Mouse (Mus musculus): ENCODE measurements around the gene Rbm8a.
A peak's percentile ranks its signal among the peaks of the same experiment; 100 is the strongest.

Rbm8a gene

GRCm38 (mm10) chr3:96629729-96630600, at the start of gene Rbm8a:
Gene Rbm8a (plus strand): TSS chr3:96629933.
- DNase-seq (ENCODE audit: low spot score in 2 of 2): peak; percentile 94 to 95

- no peak for DNase-seq (ENCODE audit: low spot score in 2 of 2)
Observed at GRCm38 (mm10) chr3:96581141-96581540, 48.6 kb upstream of the Rbm8a start.

- no peak for DNase-seq (ENCODE audit: low spot score in 2 of 2)
Observed at GRCm38 (mm10) chr3:96581771-96582515, 47.8 kb upstream of the Rbm8a start.

- DNase-seq (ENCODE audit: low spot score in 2 of 2): no peak
Observed at GRCm38 (mm10) chr3:96583386-96583785, 46.3 kb upstream of the Rbm8a start.

DNA sequence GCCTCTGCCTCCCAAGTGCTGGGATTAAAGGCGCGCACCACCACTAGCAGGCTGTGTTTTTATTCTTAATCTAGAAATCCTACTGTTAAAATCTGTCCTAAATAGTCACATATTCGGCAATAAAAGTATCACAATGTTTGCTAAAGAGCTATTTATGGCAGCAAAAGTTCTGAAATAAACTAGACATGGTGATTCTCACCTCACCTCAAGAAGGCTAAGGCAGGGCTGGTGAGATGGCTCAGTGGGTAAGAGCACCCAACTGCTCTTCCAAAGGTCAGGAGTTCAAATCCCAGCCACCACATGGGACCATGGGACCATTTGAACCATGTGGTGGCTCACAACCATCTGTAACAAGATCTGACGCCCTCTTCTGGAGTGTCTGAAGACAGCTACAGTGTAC, 39.1 kb upstream of the Rbm8a start:
- DNase-seq (ENCODE audit: low spot score in 2 of 2): no peak

GRCm38 (mm10) chr3:96593374-96593773, 36.4 kb upstream of the Rbm8a start:
- no peak for DNase-seq (ENCODE audit: low spot score in 2 of 2)

- DNase-seq (ENCODE audit: low spot score in 2 of 2): peak; percentile 92 to 94
Observed at GRCm38 (mm10) chr3:96593790-96594560, 35.8 kb upstream of the Rbm8a start, which contains the start of gene Polr3gl. Gene Polr3gl (minus strand): TSS chr3:96594181.

DNA sequence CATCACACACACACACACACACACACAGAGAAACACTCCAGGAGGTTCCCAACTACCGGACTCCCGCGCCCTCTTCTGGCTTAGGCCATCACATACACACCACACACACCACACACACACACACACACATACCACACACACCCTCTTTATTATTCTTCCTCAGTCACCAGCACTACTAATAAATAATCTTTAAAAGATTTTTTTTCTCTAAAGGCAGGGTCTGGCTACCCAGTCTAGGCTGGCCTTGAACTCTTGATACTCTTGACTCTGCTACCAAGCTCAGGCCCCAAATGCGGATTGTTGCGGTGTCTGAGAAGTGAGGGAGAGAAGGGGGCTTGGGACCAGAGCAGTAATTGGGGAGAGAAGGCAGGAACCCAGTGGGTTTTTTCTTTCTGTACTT, 34.9 kb upstream of the Rbm8a start:
- DNase-seq (ENCODE audit: low spot score in 2 of 2): no peak

DNA sequence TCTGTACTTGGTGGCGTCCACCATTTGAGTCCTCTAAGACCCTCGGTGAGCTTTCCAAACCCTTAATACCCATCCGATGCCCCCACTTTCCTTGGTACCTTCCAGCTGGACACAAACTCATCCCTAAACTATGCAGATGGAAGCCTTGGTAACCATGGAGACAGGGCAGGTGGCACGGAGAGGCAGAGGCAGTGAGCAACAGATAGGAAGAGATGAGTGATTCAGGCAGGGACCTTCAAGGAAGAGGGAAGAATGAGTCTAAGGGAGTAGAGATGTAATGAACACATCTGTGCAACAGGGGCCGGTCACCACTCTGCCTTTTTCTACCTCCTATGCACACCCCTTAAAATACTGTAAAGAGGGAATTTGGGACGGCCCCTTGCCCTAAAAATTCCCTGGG, 34.1 kb upstream of the Rbm8a start:
- DNase-seq (ENCODE audit: low spot score in 2 of 2): no peak

GRCm38 (mm10) chr3:96596228-96596707, 33.5 kb upstream of the Rbm8a start, which contains the start of gene Ankrd34a:
Gene Ankrd34a (plus strand): TSS chr3:96596636.
- DNase-seq (ENCODE audit: low spot score in 2 of 2): no peak

DNA sequence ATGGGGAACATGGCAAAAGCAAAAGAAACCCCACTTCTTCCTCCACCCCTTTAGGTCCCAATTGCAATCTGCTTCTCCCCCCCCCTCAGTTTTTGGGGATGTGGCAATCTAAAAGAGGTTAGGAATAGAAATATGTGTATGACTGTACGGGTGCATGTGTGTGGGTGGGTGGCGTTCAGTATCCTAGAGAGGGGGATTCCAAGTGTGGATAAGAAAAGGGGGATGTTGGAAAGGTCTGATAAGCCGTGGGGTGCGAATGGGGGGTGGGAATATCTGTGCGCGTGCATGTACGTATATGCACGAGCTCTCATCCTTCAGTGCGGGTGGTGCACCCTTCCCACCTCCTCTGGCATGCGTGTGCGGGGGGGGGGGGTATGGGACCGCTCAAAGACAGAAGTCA, 32.9 kb upstream of the Rbm8a start:
- no peak for DNase-seq (ENCODE audit: low spot score in 2 of 2)

DNA sequence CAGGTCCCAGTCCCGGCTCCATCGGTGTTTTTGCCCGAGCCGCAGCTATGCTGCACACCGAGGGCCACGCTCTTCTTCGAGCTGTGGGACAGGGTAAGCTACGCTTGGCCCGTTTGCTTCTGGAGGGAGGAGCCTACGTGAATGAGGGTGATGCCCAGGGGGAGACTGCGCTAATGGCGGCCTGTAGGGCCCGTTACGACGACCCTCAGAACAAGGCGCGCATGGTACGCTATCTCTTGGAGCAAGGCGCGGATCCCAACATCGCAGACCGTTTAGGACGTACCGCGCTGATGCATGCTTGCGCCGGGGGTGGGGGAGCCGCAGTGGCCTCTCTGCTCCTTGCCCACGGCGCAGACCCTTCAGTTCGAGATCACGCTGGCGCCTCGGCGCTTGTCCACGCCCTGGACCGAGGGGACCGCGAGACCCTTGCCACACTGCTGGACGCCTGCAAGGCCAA, 32.3 kb upstream of the Rbm8a start:
- no peak for DNase-seq (ENCODE audit: low spot score in 2 of 2)

DNA sequence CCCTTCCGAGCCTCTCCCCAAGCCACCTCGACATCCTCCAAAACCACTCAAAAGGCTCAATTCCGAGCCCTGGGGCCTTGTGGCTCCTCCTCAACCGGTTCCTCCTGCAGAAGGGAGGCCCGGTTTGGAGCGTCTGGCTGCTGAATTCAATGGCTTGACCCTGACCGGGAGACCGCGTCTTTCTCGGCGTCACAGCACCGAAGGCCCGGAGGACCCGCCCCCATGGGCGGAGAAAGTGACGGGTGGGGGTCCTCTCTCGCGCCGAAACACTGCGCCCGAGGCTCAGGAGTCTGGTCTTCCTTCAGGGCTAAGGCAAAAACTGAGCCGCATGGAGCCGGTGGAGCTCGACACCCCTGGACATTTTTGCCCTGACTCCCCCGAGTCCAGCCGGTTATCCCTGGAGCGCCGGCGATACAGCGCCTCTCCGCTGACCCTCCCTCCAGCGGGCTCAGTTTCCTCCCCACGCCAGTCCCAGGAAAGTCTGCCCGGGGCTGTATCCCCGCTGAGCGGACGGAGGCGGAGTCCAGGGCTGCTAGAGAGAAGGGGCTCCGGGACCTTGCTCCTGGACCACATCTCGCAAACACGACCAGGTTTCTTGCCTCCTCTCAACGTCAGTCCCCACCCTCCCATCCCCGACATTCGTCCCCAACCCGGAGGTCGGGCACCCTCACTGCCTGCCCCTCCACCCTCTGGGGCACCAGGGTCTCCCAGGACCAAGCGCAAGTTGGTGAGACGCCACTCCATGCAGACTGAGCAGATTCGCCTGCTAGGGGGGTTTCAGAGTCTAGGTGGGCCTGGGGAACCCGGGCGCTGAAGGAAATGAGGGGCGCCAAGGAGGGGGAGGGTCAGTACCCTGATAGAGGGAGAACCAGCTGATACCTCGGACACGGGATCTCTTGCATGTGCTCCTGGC, 31.3 kb upstream of the Rbm8a start:
- DNase-seq (ENCODE audit: low spot score in 2 of 2): peak in 1 of 2 experiments; percentile 68

DNA sequence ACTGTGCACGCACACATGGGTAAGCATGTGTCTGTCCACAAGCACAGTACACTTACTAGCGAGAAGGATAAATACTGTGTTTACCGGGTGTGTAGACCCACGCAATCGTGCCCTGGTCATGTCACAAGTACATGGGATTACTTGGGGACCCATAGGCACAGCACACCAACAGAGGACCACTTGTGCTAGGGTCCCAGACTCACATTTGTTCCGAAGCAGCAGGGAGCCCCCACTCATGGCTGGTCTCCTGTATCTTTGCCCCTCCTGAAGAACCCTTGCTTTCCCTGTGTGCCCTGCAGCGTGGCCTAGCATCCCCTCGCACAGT, 30.7 kb upstream of the Rbm8a start:
- DNase-seq (ENCODE audit: low spot score in 2 of 2): no peak

DNA sequence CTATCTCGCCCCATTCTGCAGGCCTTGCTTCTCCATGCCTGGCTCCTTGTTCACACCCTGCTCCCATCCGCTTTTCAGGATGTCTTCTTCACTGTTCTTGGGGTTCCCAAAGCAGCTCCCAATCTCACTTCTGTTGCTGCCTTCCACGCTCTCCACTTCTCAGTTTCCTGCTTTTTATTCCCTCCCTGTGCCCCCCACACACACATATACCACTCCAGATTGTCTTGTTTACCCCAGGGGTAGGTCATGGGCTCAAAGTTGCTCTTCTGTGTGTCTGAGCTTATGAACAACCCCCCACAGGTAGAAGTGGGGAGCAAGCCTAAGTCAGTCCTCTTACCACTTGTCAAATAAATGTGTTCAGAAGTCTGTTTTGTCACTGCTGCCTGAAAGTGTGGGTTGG, 30.3 kb upstream of the Rbm8a start:
- DNase-seq (ENCODE audit: low spot score in 2 of 2): no peak

GRCm38 (mm10) chr3:96600639-96601250, 29.0 kb upstream of the Rbm8a start, which contains the start of gene Lix1l:
Gene Lix1l (plus strand): TSS chr3:96601149.
- peak; percentile 85 to 92 for DNase-seq (ENCODE audit: low spot score in 2 of 2)

- peak; percentile 42 to 72 for DNase-seq (ENCODE audit: low spot score in 2 of 2)
Observed at GRCm38 (mm10) chr3:96601251-96601787, 28.4 kb upstream of the Rbm8a start.

DNA sequence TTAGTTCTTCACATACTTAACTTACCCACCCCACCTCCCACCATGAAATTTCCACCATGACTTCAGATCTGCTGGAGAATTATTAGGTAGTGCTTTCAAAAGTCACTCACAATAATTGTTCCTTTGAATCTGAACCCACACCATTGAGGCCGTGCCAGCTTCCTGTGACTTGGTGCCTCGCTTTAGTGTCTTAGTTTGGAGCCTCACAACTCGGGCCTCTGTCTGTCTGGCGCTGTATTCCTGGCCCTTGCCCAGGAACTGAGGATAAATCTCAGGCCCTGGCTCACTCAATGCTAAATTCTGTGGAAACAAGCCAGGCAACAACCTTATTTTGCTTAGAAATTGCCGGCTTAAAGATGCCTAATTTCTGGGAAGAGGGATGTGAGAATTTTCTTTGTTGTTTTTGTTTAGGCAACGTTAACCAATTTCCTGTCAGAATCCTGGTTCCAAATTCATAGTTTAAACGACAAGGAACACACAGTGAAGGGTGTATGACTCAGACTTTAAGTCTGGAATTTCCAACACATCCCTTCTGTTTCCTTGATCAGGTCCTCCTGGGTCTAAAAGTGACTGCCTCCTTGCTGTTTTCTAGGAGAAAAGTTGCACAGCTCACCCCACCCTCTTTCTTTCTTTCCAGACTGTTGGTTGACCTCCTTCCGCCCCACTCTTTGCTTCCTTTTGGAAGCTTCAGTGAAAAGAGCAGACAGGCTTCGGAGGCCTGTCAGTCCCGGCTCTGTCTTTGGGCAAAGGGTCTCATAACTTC, 27.6 kb upstream of the Rbm8a start:
- DNase-seq (ENCODE audit: low spot score in 2 of 2): no peak

DNA sequence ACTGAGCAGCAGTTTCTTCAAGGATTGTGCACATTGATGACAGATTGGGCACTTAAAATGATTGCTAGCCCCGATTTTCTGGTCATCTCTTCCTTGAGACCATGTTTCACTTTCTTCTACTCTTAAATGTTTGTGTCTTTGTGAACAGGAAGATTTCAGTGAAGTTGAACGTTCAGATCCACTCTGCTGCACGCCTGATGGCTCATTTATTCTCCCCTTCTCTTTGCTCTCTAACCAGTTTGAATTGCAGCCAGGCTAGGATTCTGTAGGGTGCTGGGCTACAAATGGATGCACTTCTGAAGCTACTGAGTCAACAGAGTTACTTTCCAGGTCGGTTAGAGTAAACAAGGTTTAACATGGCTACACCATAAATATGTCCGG, 27.0 kb upstream of the Rbm8a start:
- DNase-seq (ENCODE audit: low spot score in 2 of 2): no peak

Measured in urinary bladder, postnatal 36 days (tissue).